Mouse (Mus musculus) bone marrow macrophage, adult 2 months (primary cell): ENCODE measurements around the gene Ap5b1.

Experiments
- CTCF ChIP-seq: IDR thresholded peaks from 2 replicates; pipeline ENCODE4 v1.5.1; 2012; ENCODE audit warnings: low read depth, mild to moderate bottlenecking, low read length, moderate library complexity
- POLR2A ChIP-seq: IDR thresholded peaks from 2 replicates; pipeline ENCODE4 v1.6.1; 2012; ENCODE audit warnings: mild to moderate bottlenecking, low read depth, low read length, borderline replicate concordance

GRCm38 (mm10) chr19:5599224-5599623 lies 31.4 kb downstream of the Ap5b1 start:
- TF ChIP-seq POLR2A: no peak
- no peak for TF ChIP-seq CTCF
